Mouse (Mus musculus) stomach, embryonic 14.5 days (tissue): Measurements from ENCODE around the gene Tcte3. TPM values are rescaled to one million over a fixed set of nuclear protein-coding genes. Genes with fewer than 3 reads are reported as not detected.
"Not testable (repeated sequence)": the region's sequence is repeated elsewhere in the genome, so short reads cannot be mapped to it uniquely, and the experiment has no call there.

Experiments
- ATAC-seq: fragments of 200-750 bp; cut with Nextera tagmentation; 2 replicates; pipeline ENCODE4 v1.8.0; 2017; ENCODE audit warnings: low read depth, moderate TSS enrichment; ENCODE audit not compliant: insufficient number of reproducible peaks, insufficient read depth, low FRiP score
- H3K27ac ChIP-seq: fragments of 300-500 bp; sonication (generic); 2 replicates; pipeline ENCODE4 v1.5.1; 2014; ENCODE audit warnings: mild to moderate bottlenecking, low read length, moderate library complexity, mixed read lengths
- H3K27me3 ChIP-seq: fragments of 300-500 bp; sonication (generic); 2 replicates; pipeline ENCODE4 v1.6.1; 2014; ENCODE audit warnings: low read length, control low read depth, mixed read lengths; ENCODE audit not compliant: control insufficient read depth, insufficient read depth
- H3K36me3 ChIP-seq: fragments of 300-500 bp; sonication (generic); 2 replicates; pipeline ENCODE4 v1.6.1; 2014; ENCODE audit warnings: mild to moderate bottlenecking, control low read depth, low read length, moderate library complexity, mixed read lengths; ENCODE audit not compliant: control insufficient read depth, insufficient read depth
- H3K4me1 ChIP-seq: fragments of 300-500 bp; sonication (generic); 2 replicates; pipeline ENCODE4 v1.6.1; 2014; ENCODE audit warnings: low read length, control low read depth, mixed read lengths; ENCODE audit not compliant: control insufficient read depth, insufficient read depth
- H3K4me2 ChIP-seq: fragments of 300-500 bp; sonication (generic); replicated peaks from 2 replicates; pipeline ENCODE4 v1.6.1; 2014; ENCODE audit warnings: low read depth, low read length, control low read depth
- H3K4me3 ChIP-seq: fragments of 300-500 bp; sonication (generic); 2 replicates; pipeline ENCODE4 v1.5.1; 2014; ENCODE audit warnings: low read depth, low read length, control low read depth
- H3K9ac ChIP-seq: fragments of 300-500 bp; sonication (generic); replicated peaks from 2 replicates; pipeline ENCODE4 v1.6.1; 2014; ENCODE audit warnings: low read depth, mild to moderate bottlenecking, control low read depth, low read length, moderate library complexity, mixed read lengths
- H3K9me3 ChIP-seq: fragments of 300-500 bp; sonication (generic); 2 replicates; pipeline ENCODE4 v1.6.1; 2016; ENCODE audit warnings: low read depth, low read length, control low read depth; ENCODE audit not compliant: control insufficient read depth
- WGBS: fragments of 180-500 bp; shearing (Covaris S2); extraction: QIAGEN DNeasy Blood & Tissue Kit; methylation state at CpG from one replicate; pipeline ENCODE4 v1.1.7; 2014; 5-methylcytosine and 5-hydroxymethylcytosine counted together
- polyA plus RNA-seq: library from polyadenylated mRNA; unstranded; fragments of >200 nt; fragmentation: Nextera tagmentation; extraction: Ambion mirVana; gene quantifications from 2 replicates; pipeline ENCODE4 v1.2.1, GENCODE M21; 2014

The Tcte3 gene
- polyA plus RNA-seq, 1 experiment from 2014 or later, result not detected

DNA sequence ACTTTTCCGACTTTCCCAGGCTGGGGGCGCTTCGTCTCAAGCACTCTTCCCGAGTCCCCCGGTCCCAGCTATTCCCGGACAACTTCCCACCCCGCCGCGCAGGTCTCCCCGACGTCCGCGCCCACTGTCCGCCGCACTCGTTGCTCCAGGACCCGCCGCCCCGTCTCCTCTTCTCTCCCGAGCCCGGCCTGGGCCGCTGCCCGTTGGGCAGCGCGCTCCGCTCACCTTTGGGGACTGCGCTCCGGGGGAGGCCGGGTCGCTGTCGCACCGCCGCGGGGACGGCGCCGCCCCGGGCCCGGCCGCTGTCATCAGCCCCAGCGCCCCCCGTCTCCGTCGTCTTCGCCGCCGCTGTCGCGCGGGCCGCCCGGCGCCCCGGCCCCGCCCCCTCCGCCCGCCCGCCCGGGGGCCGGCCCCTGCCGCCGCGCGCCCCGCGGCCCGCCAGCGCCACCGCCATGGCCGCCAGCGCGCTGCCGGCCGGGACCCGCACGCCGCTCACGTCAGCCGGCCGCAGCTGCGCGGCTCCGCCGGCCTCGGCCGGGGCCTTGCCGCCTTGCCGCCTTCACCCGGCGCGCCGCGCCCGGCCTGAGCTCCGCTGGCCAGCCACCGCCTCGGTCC, 17.3 kb downstream of the Tcte3 start:
- not testable (repeated sequence) for H3K27me3 ChIP-seq, H3K4me2 ChIP-seq, H3K36me3 ChIP-seq, H3K4me1 ChIP-seq, H3K9ac ChIP-seq, H3K27ac ChIP-seq, H3K4me3 ChIP-seq, H3K9me3 ChIP-seq
- peak; percentile 67 for ATAC-seq
- WGBS, result no CpG with 5 or more reads among the region's 97 CpGs

- ATAC-seq, H3K27me3 ChIP-seq, H3K4me3 ChIP-seq, H3K27ac ChIP-seq, H3K4me2 ChIP-seq, H3K36me3 ChIP-seq, H3K9ac ChIP-seq, H3K4me1 ChIP-seq, H3K9me3 ChIP-seq: not testable (repeated sequence)
- 83% methylated on average over 3 of the region's 3 CpGs for WGBS
Observed at GRCm38 (mm10) chr17:15021503-15022220, 19.6 kb downstream of the Tcte3 start.

GRCm38 (mm10) chr17:15009706-15010413, 31.4 kb downstream of the Tcte3 start, which contains the start of gene Gm3435:
Gene Gm3435 (plus strand): TSS chr17:15010176.
- not testable (repeated sequence) for H3K27me3 ChIP-seq, H3K9me3 ChIP-seq, H3K36me3 ChIP-seq, H3K4me1 ChIP-seq, H3K9ac ChIP-seq, H3K4me3 ChIP-seq, H3K27ac ChIP-seq, H3K4me2 ChIP-seq
- peak; percentile 97 for ATAC-seq
- no CpG with 5 or more reads among the region's 60 CpGs for WGBS

DNA sequence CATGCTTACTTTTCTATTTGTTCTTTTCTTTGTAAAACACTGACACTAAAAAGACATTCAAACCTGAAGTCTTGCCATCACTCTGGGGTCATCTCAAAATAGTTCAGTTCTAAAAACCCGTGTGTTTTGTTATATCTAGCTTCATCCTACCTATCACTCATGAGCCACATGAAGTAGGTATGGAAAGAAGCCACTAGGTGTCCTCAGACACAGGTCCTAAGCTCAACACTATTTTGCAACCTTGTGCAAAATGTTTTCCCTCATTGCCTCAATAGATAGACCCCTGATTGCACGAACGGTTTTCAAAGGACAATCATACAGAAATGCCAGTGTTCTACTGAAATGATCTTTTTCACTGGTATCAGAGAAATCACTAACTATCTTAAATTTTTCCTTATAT, 32.2 kb downstream of the Tcte3 start:
- not testable (repeated sequence) for H3K36me3 ChIP-seq, H3K9me3 ChIP-seq, ATAC-seq, H3K4me1 ChIP-seq, H3K4me2 ChIP-seq, H3K27ac ChIP-seq, H3K4me3 ChIP-seq, H3K9ac ChIP-seq, H3K27me3 ChIP-seq
- no CpG with 5 or more reads among the region's 3 CpGs for WGBS

DNA sequence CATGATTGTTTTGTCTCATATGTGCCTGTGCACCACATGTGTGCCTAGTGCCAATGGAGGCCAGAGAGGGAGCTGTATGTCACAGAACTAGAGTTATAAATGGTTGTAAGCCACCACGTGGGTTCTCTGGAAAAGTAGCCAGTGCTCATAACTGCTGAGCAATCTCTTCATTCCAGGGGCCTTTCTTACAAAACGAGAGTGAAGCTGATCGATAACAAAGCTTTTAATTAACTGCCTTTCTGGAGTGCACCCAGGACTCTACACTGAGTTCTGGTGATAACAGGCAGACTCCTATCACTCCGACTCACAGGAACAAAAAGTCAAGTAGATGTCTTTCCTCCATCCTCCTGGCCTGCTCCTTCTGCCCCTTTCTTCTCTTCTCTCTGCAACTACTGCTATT, 41.2 kb downstream of the Tcte3 start:
- WGBS, result no CpG with 5 or more reads among the region's 4 CpGs
- H3K4me3 ChIP-seq, H3K36me3 ChIP-seq, H3K4me1 ChIP-seq, H3K27me3 ChIP-seq, ATAC-seq, H3K9ac ChIP-seq, H3K4me2 ChIP-seq, H3K9me3 ChIP-seq, H3K27ac ChIP-seq: not testable (repeated sequence)

- not testable (repeated sequence) for ATAC-seq, H3K9me3 ChIP-seq, H3K4me2 ChIP-seq, H3K27ac ChIP-seq, H3K36me3 ChIP-seq, H3K4me3 ChIP-seq, H3K9ac ChIP-seq, H3K4me1 ChIP-seq, H3K27me3 ChIP-seq
- WGBS, result no CpG with 5 or more reads among the region's 5 CpGs
Observed at GRCm38 (mm10) chr17:14994140-14994539, 47.1 kb downstream of the Tcte3 start.

DNA sequence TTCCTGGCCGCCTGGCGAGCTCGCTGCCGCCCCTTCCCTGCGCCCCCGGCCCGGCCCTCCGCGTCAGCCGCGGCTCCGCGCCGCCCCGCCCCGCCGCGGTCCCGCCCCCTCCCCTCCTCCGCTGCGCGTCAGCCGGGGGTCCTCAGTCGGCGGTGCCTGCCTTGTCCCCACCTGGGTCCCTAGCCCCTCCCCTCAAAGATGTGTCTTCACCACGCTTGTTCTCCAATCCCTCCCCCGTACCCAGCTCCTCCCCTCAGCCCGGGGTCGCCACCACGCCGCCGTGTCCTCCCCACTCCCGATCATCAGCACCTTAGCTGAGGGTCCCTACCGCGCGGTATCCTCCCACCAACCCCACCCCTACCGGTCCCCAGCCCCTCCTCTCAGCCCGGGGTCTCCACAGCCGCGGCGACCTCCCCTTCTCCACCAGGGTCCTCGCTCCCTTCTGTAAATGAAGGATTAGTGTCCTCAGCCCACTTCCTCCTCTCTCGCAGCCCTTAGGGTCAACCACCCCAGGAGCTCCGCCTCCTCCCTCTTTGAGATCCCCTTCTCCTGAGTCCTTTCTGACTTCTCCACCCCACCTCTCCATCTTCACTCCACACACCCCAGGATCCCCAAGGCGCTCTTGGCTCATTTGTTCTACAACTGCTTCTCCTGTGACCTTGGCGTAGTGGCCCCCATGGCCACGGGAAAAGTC, 48.0 kb downstream of the Tcte3 start:
- not testable (repeated sequence) for H3K4me1 ChIP-seq, H3K4me3 ChIP-seq, H3K27ac ChIP-seq, H3K4me2 ChIP-seq, H3K36me3 ChIP-seq, H3K9me3 ChIP-seq, H3K27me3 ChIP-seq, H3K9ac ChIP-seq
- ATAC-seq, result peak; percentile 86
- no CpG with 5 or more reads among the region's 47 CpGs for WGBS

DNA sequence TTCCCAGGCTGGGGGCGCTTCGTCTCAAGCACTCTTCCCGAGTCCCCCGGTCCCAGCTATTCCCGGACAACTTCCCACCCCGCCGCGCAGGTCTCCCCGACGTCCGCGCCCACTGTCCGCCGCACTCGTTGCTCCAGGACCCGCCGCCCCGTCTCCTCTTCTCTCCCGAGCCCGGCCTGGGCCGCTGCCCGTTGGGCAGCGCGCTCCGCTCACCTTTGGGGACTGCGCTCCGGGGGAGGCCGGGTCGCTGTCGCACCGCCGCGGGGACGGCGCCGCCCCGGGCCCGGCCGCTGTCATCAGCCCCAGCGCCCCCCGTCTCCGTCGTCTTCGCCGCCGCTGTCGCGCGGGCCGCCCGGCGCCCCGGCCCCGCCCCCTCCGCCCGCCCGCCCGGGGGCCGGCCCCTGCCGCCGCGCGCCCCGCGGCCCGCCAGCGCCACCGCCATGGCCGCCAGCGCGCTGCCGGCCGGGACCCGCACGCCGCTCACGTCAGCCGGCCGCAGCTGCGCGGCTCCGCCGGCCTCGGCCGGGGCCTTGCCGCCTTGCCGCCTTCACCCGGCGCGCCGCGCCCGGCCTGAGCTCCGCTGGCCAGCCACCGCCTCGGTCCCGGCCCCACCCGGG, 48.7 kb downstream of the Tcte3 start:
- not testable (repeated sequence) for H3K27me3 ChIP-seq, H3K9me3 ChIP-seq, H3K36me3 ChIP-seq, H3K27ac ChIP-seq, H3K4me3 ChIP-seq, H3K4me1 ChIP-seq, H3K9ac ChIP-seq, H3K4me2 ChIP-seq
- WGBS, result no CpG with 5 or more reads among the region's 98 CpGs
- peak; percentile 74 for ATAC-seq
